Mouse (Mus musculus) midbrain, embryonic 12.5 days (tissue): ENCODE measurements around the gene Piwil4. TPM values are rescaled to one million over a fixed set of nuclear protein-coding genes. Genes with fewer than 3 reads are reported as not detected.
"Not testable (repeated sequence)": the region's sequence is repeated elsewhere in the genome, so short reads cannot be mapped to it uniquely, and the experiment has no call there.

ENCODE experiments used
- ATAC-seq: fragments of 200-750 bp; cut with Nextera tagmentation; 2 replicates; pipeline ENCODE4 v1.8.0; 2017; ENCODE audit warnings: low read depth, moderate TSS enrichment, moderate library complexity; ENCODE audit not compliant: low FRiP score
- H3K27ac ChIP-seq: fragments of 300-500 bp; sonication (generic); replicated peaks from 2 replicates; pipeline ENCODE4 v1.5.1; 2016; ENCODE audit warnings: mild to moderate bottlenecking
- H3K27me3 ChIP-seq: fragments of 300-500 bp; sonication (generic); 2 replicates; pipeline ENCODE4 v1.6.1; 2016; ENCODE audit warnings: mild to moderate bottlenecking
- H3K36me3 ChIP-seq: fragments of 300-500 bp; sonication (generic); 2 replicates; pipeline ENCODE4 v1.6.1; 2016
- H3K4me1 ChIP-seq: fragments of 300-500 bp; sonication (generic); 2 replicates; pipeline ENCODE4 v1.6.1; 2016
- H3K4me2 ChIP-seq: fragments of 300-500 bp; sonication (generic); replicated peaks from 2 replicates; pipeline ENCODE4 v1.6.1; 2016; ENCODE audit warnings: mild to moderate bottlenecking, moderate library complexity
- H3K4me3 ChIP-seq: fragments of 300-500 bp; sonication (generic); 2 replicates; pipeline ENCODE4 v1.5.1; 2016; ENCODE audit warnings: mild to moderate bottlenecking
- H3K9ac ChIP-seq: fragments of 300-500 bp; sonication (generic); replicated peaks from 2 replicates; pipeline ENCODE4 v1.6.1; 2016; ENCODE audit warnings: mild to moderate bottlenecking, moderate library complexity
- H3K9me3 ChIP-seq: fragments of 300-500 bp; sonication (generic); 2 replicates; pipeline ENCODE4 v1.6.1; 2016; ENCODE audit warnings: mild to moderate bottlenecking
- WGBS: fragments of 180-500 bp; shearing (Covaris S2); methylation state at CpG from one replicate; pipeline ENCODE4 v1.1.7; 2016; 5-methylcytosine and 5-hydroxymethylcytosine counted together
- polyA plus RNA-seq: library from polyadenylated mRNA; unstranded; fragments of >200 nt; fragmentation: Nextera tagmentation; extraction: Ambion mirVana; gene quantifications from 2 replicates; pipeline ENCODE4 v1.2.1, GENCODE M21; 2016

The Piwil4 gene
- polyA plus RNA-seq, 1 experiment from 2014 or later, result 0.06 TPM

GRCm38 (mm10) chr9:14721610-14722009 is 18.9 kb downstream of the Piwil4 start:
- no peak for ATAC-seq
- H3K36me3 ChIP-seq, result no peaks in the 10 kb centered on the region
- H3K4me3 ChIP-seq, result no peak overlapping the region
- no peak overlapping the region for H3K27ac ChIP-seq
- H3K9ac ChIP-seq, result no peak overlapping the region
- no peaks in the 10 kb centered on the region for H3K4me1 ChIP-seq
- WGBS, result 83% methylated on average over 5 of the region's 5 CpGs
- peaks cover 31% of the 10 kb centered on the region for H3K27me3 ChIP-seq
- no peaks in the 10 kb centered on the region for H3K9me3 ChIP-seq
- H3K4me2 ChIP-seq, result no peak overlapping the region

DNA sequence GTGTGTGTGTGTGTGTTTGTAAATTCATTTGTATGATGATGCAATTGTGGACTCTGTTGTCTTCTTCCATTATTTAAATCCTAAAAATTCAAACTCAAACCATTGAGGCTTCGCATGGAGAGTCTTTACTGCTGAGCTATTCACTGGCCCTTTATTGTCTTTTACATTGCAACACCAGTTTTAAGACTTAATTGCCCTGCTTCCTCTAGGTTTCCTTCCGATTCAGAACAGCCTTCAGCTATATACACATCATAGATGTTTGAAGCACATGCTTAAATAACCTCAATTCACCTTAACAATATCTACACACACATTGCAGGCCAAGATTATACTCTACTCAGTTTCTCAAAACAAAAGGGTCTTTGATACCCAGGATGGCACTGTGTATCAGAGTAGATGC is 20.1 kb downstream of the Piwil4 start:
- Histone ChIP-seq H3K36me3 (no peaks in the 10 kb centered on the region), H3K4me1 (0 out of 2 replicates have a peak, but pooled peaks cover under 1% of the 10 kb centered on the region), H3K9me3 (no peaks in the 10 kb centered on the region), H3K4me2 (no peak overlapping the region), H3K9ac (no peak overlapping the region), H3K27me3 (peaks cover 25% of the 10 kb centered on the region), H3K4me3 (no peak overlapping the region), H3K27ac (no peak overlapping the region)
- WGBS, result 78% methylated on average over 2 of the region's 2 CpGs
- ATAC-seq, result no peak

DNA sequence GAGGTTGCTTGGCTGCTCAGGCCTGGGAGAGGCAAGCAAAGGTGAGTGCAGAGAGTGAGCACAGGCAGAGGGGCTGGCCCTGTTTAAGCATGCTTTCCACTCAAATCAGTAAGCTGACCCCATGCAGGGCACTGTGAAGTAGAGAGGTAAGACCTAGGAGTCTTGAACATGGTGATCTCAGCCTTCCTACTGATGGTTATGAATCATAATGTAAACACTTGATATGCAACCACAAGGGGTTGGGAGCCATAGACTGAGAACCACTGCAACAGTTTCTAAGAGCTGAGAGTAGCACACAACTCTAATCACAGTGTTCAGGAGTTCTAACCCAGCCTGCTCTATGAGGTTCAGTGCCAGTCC is 22.2 kb downstream of the Piwil4 start:
- Histone ChIP-seq H3K9ac (no peak overlapping the region), H3K4me3 (no peak overlapping the region), H3K4me2 (no peak overlapping the region), H3K9me3 (no peaks in the 10 kb centered on the region), H3K27ac (no peak overlapping the region), H3K36me3 (no peaks in the 10 kb centered on the region), H3K27me3 (peaks cover 15% of the 10 kb centered on the region), H3K4me1 (0 out of 2 replicates have a peak, but pooled peaks cover 3% of the 10 kb centered on the region)
- ATAC-seq, result no peak

DNA sequence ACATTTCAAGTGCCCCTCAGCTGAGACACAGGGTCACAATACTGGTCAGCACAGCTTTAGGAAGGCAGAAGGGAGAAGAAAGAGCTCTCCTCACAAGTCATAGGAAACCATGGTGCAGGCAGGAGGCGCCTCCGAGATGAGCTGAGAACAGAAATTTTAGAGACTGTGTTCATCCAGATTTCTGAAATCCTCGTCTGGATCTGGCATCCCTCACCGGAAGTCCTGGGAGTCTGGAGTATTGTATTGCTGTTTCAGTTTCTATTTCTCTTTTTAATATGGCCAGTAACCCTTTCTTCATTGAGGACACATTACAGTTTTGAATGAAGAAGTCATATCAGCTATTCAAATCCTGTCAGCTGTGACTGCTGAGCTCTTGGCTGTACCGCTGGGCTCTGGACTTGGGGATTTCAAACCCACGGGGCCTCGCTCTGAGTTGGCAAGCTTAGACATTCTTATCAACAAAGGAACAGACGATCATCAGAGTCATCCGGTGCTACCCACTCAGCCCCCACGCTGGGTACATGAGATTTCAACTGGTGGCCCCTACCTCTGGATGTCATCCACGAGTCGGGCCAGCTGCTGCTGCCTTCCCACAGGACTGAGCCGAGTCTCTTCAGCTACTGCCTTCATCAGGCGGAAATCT is 22.7 kb downstream of the Piwil4 start:
- peaks cover 15% of the 10 kb centered on the region for H3K27me3 ChIP-seq
- no peak overlapping the region for H3K4me2 ChIP-seq
- no peaks in the 10 kb centered on the region for H3K9me3 ChIP-seq
- 0 out of 2 replicates have a peak, but pooled peaks cover 3% of the 10 kb centered on the region for H3K4me1 ChIP-seq
- H3K36me3 ChIP-seq, result no peaks in the 10 kb centered on the region
- WGBS, result 49% methylated on average over 14 of the region's 14 CpGs
- H3K9ac ChIP-seq, result no peak overlapping the region
- no peak overlapping the region for H3K4me3 ChIP-seq
- no peak overlapping the region for H3K27ac ChIP-seq
- no peak for ATAC-seq

DNA sequence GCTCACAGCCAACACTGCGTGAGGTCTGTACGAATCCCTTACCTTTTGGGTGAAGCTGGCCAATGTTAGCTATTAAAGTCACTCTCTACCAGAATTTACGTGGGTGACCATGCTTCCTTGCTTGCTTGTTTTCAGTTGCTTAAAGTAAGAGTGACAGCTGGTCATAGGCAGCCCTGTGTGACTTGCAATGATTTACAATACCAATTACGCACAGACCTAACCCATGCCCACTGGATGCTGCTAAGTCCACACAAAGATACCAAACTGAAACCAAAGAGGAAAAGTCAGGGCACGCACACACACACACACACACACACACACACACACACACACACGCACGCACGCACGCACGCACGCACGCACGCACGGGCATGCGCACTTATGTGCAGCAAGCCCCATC is 25.3 kb downstream of the Piwil4 start:
- no peaks in the 10 kb centered on the region for H3K27me3 ChIP-seq
- WGBS, result 94% methylated on average over 14 of the region's 15 CpGs
- no peak for ATAC-seq
- 0 out of 2 replicates have a peak, but pooled peaks cover 3% of the 10 kb centered on the region for H3K4me1 ChIP-seq
- no peak overlapping the region for H3K4me3 ChIP-seq
- no peak overlapping the region for H3K4me2 ChIP-seq
- no peak overlapping the region for H3K9ac ChIP-seq
- H3K27ac ChIP-seq, result no peak overlapping the region
- H3K36me3 ChIP-seq, result no peaks in the 10 kb centered on the region
- H3K9me3 ChIP-seq, result no peaks in the 10 kb centered on the region

- 94% methylated on average over 3 of the region's 3 CpGs for WGBS
- Histone ChIP-seq H3K4me2 (no peak overlapping the region), H3K27ac (no peak overlapping the region), H3K4me1 (0 out of 2 replicates have a peak, but pooled peaks cover 3% of the 10 kb centered on the region), H3K9ac (no peak overlapping the region), H3K9me3 (no peaks in the 10 kb centered on the region), H3K4me3 (no peak overlapping the region), H3K36me3 (no peaks in the 10 kb centered on the region), H3K27me3 (no peaks in the 10 kb centered on the region)
- ATAC-seq, result no peak
Observed at GRCm38 (mm10) chr9:14710910-14711309, 29.6 kb downstream of the Piwil4 start.

DNA sequence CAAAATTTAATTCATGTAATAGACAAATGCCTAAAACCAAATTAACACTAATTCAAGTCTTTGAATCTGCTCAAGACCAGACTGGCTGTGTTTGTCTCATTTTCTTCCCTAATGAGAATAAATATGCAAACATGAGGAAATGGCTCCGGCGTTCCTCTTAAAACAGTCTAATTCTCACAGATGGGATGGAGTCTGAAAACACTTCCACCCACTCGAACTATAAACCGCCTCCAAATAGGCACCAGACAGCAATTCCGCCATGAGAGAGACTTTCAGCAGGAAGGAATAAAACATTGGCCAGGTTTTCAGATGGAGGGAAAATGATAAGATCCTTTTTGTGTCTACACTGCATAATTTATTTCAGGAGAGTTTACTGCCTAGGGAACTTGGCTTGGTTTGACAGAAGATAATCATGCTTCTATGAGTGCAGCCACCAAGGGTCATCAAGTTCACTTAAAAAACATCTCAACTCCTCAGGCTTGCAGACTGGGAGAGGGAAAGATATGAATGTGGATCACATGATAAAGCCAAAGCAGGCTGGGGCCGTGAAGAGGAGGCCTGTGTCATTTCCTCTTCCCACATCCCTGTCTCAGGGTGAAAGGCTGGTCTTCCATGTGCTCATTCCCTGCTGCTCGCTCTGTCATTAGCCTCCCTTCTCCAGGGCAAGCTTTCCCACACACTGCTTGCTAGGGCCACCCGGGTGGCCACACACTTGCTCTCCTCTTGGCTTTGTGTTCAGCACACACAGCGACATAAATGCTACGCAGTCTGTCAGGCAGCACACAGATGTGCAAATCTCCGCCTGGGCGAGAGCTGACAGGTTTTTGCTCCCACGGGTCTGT is 35.0 kb downstream of the Piwil4 start:
- Histone ChIP-seq H3K9ac (no peak overlapping the region), H3K4me1 (no peaks in the 10 kb centered on the region), H3K4me2 (no peak overlapping the region), H3K9me3 (no peaks in the 10 kb centered on the region), H3K36me3 (no peaks in the 10 kb centered on the region), H3K27ac (no peak overlapping the region), H3K4me3 (no peak overlapping the region), H3K27me3 (no peaks in the 10 kb centered on the region)
- WGBS, result 81% methylated on average over 13 of the region's 13 CpGs
- no peak for ATAC-seq

DNA sequence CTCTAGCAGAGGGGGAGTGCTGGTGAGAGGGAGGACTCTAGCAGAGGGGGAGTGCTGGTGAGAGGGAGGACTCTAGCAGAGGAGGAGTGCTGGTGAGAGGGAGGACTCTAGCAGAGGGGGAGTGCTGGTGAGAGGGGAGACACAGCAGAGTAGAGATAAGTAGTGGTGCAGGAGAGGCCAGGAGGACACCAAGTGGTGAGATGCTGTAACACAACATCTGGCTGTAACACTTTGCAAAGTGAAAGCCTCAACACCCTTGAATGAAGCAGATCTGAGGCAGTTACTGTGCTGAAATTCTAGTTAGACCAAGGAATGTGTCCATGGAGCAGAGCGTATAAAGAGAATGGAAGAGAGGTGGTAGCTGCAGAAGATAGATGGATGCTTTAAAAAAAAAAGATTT is 39.7 kb downstream of the Piwil4 start:
- H3K9me3 ChIP-seq, H3K4me2 ChIP-seq, H3K4me3 ChIP-seq, ATAC-seq, H3K4me1 ChIP-seq, H3K27ac ChIP-seq, H3K9ac ChIP-seq, H3K27me3 ChIP-seq, H3K36me3 ChIP-seq: not testable (repeated sequence)
- 97% methylated on average over 1 of the region's 1 CpGs for WGBS

DNA sequence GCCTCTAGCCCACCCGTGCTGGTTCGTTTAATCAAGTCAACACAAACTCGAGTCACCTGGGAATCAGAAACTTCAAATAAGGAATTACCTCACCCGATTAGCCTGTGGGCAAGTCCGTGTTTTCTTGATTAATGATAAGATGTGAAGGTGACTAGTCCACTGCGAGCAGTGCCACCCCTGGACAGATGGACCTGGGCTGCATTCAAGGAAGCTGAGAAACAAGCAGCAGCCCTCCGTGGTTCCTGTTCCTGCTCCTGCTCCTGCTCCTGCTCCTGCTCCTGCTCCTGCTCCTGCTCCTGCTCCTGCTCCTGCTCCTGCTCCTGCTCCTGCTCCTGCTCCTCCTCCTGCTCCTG is 41.3 kb downstream of the Piwil4 start:
- H3K27me3 ChIP-seq, result no peaks in the 10 kb centered on the region
- whole genome bisulfite sequencing, result 48% methylated on average over 7 of the region's 7 CpGs
- no peak for ATAC-seq
- no peak overlapping the region for H3K4me2 ChIP-seq
- no peaks in the 10 kb centered on the region for H3K9me3 ChIP-seq
- H3K36me3 ChIP-seq, result no peaks in the 10 kb centered on the region
- no peak overlapping the region for H3K27ac ChIP-seq
- H3K4me1 ChIP-seq, result no peaks in the 10 kb centered on the region
- no peak overlapping the region for H3K4me3 ChIP-seq
- no peak overlapping the region for H3K9ac ChIP-seq

GRCm38 (mm10) chr9:14698582-14699287 is 41.8 kb downstream of the Piwil4 start:
- H3K9me3 ChIP-seq, result no peaks in the 10 kb centered on the region
- WGBS, result 50% methylated on average over 10 of the region's 12 CpGs
- peak; percentile 90 for ATAC-seq
- H3K9ac ChIP-seq, result no peak overlapping the region
- no peaks in the 10 kb centered on the region for H3K4me1 ChIP-seq
- H3K4me2 ChIP-seq, result no peak overlapping the region
- H3K4me3 ChIP-seq, result no peak overlapping the region
- no peaks in the 10 kb centered on the region for H3K36me3 ChIP-seq
- H3K27me3 ChIP-seq, result no peaks in the 10 kb centered on the region
- no peak overlapping the region for H3K27ac ChIP-seq

- Histone ChIP-seq H3K4me2 (no peak overlapping the region), H3K4me1 (no peaks in the 10 kb centered on the region), H3K36me3 (no peaks in the 10 kb centered on the region), H3K9me3 (no peaks in the 10 kb centered on the region), H3K4me3 (no peak overlapping the region), H3K9ac (no peak overlapping the region), H3K27me3 (no peaks in the 10 kb centered on the region), H3K27ac (no peak overlapping the region)
- no peak for ATAC-seq
- 68% methylated on average over 4 of the region's 4 CpGs for WGBS
Observed at GRCm38 (mm10) chr9:14697903-14698302, 42.6 kb downstream of the Piwil4 start.

- H3K4me1 ChIP-seq, result no peaks in the 10 kb centered on the region
- H3K4me2 ChIP-seq, result no peak overlapping the region
- no peak overlapping the region for H3K27ac ChIP-seq
- no peak overlapping the region for H3K9ac ChIP-seq
- H3K36me3 ChIP-seq, result no peaks in the 10 kb centered on the region
- no peaks in the 10 kb centered on the region for H3K9me3 ChIP-seq
- H3K27me3 ChIP-seq, result no peaks in the 10 kb centered on the region
- no peak for ATAC-seq
- no peak overlapping the region for H3K4me3 ChIP-seq
- 85% methylated on average over 12 of the region's 12 CpGs for WGBS
Observed at GRCm38 (mm10) chr9:14689376-14690108, 51.0 kb downstream of the Piwil4 start.
